8 mouse cellular contexts compared by ENCODE assay signal in genomic region chr17:14165332-14165876, GRCm38 (mm10). TPM values are rescaled to one million over a fixed set of nuclear protein-coding genes. Genes with fewer than 3 reads are reported as not detected.
DNase-seq lines count a peak whose midpoint lies in the region; ATAC-seq lines count a peak whose summit lies in the region.

No protein-coding gene starts in this region.

- H3K9ac ChIP-seq in embryonic facial prominence, embryonic 13.5 days = no peak overlapping the region
- H3K9ac ChIP-seq in hindbrain, embryonic 13.5 days = peak overlapping the region; percentile 46
- H3K9ac ChIP-seq in midbrain, embryonic 16.5 days (ENCODE audit: low read depth, low read length) = peak overlapping the region; percentile 30; the same call in 1 of the 2 replicates

- no peaks in the 10 kb centered on the region for H3K36me3 ChIP-seq in embryonic facial prominence, embryonic 13.5 days
- H3K36me3 ChIP-seq in hindbrain, embryonic 13.5 days = no peaks in the 10 kb centered on the region
- no peaks in the 10 kb centered on the region for H3K36me3 ChIP-seq in midbrain, embryonic 16.5 days (ENCODE audit: control insufficient read depth, insufficient read depth, low read length)

- no peaks in the 10 kb centered on the region for H3K27me3 ChIP-seq in embryonic facial prominence, embryonic 13.5 days
- peaks cover 16% of the 10 kb centered on the region for H3K27me3 ChIP-seq in hindbrain, embryonic 13.5 days
- H3K27me3 ChIP-seq in midbrain, embryonic 16.5 days (ENCODE audit: control insufficient read depth, insufficient read depth, low read depth, low read length) = no peaks in the 10 kb centered on the region

- H3K9me3 ChIP-seq in embryonic facial prominence, embryonic 13.5 days = no peaks in the 10 kb centered on the region
- H3K9me3 ChIP-seq in hindbrain, embryonic 13.5 days = no peaks in the 10 kb centered on the region
- no peaks in the 10 kb centered on the region for H3K9me3 ChIP-seq in midbrain, embryonic 16.5 days (replicated peaks; ENCODE audit: control insufficient read depth, low read length, poor library complexity, severe bottlenecking)

- H3K4me2 ChIP-seq in embryonic facial prominence, embryonic 13.5 days = peak overlapping the region; percentile 39
- peak overlapping the region; percentile 40 for H3K4me2 ChIP-seq in hindbrain, embryonic 13.5 days
- peak overlapping the region; percentile 42 for H3K4me2 ChIP-seq in midbrain, embryonic 16.5 days (ENCODE audit: low read length)

- H3K27ac ChIP-seq in embryonic facial prominence, embryonic 13.5 days = 0 out of 2 replicates have a peak overlapping the region, but pooled peaks have one; percentile 5
- peak overlapping the region; percentile 82 for H3K27ac ChIP-seq in hindbrain, embryonic 13.5 days
- peak overlapping the region; percentile 76 for H3K27ac ChIP-seq in midbrain, embryonic 16.5 days (ENCODE audit: low read length)

- ATAC-seq in embryonic facial prominence, embryonic 13.5 days (ENCODE audit: insufficient number of reproducible peaks, insufficient read depth, low FRiP score, low TSS enrichment, low read depth) = peak; percentile 74
- ATAC-seq in hindbrain, embryonic 13.5 days (ENCODE audit: low FRiP score) = peak; percentile 83
- peak; percentile 88 for ATAC-seq in midbrain, embryonic 16.5 days

- DNase-seq in gastrocnemius, postnatal 10 days = peak; percentile 32
- DNase-seq in gastrocnemius, adult 18-20 months (ENCODE audit: low spot score) = no peak
- DNase-seq in layer of hippocampus, postnatal 36 days = peak; percentile 70 to 74
- no peak for DNase-seq in spleen, postnatal 10 days (ENCODE audit: low spot score in 2 of 2)
- DNase-seq in thymus, postnatal 36 days = no peak

- 1% methylated on average over 10 of the region's 10 CpGs for WGBS in embryonic facial prominence, embryonic 13.5 days
- 2% methylated on average over 10 of the region's 10 CpGs for WGBS in hindbrain, embryonic 13.5 days
- WGBS in midbrain, embryonic 16.5 days = 2% methylated on average over 10 of the region's 10 CpGs

- peaks cover 41% of the 10 kb centered on the region for H3K4me1 ChIP-seq in embryonic facial prominence, embryonic 13.5 days
- peaks cover 45% of the 10 kb centered on the region for H3K4me1 ChIP-seq in hindbrain, embryonic 13.5 days (replicated peaks)
- peaks cover 30% of the 10 kb centered on the region for H3K4me1 ChIP-seq in midbrain, embryonic 16.5 days (ENCODE audit: control insufficient read depth, insufficient read depth, low read length)

- 0 out of 2 replicates have a peak overlapping the region, but pooled peaks have one; percentile 3 for H3K4me3 ChIP-seq in embryonic facial prominence, embryonic 13.5 days
- H3K4me3 ChIP-seq in hindbrain, embryonic 13.5 days = no peak overlapping the region
- no peak overlapping the region for H3K4me3 ChIP-seq in midbrain, embryonic 16.5 days (ENCODE audit: low read depth, low read length)

RNA-seq across cellular contexts. Expression of gene Dact2, which starts 38.7 kb away (rescaled TPM):
- total RNA-seq in gastrocnemius, postnatal 10 days (2021) = 1 to 10 TPM; 2.0 to 3.5 TPM
- total RNA-seq in gastrocnemius, adult 18-20 months (2021) = 1 to 10 TPM; 1.5 to 3.5 TPM
- polyA plus RNA-seq in embryonic facial prominence, embryonic 13.5 days (2015; fragmentation: Nextera tagmentation; extraction: Ambion mirVana) = 2.5 and 3.1 TPM in 2 replicates
- polyA plus RNA-seq in hindbrain, embryonic 13.5 days (2015; fragmentation: Nextera tagmentation; extraction: Ambion mirVana) = 0.53 and 1.0 TPM in 2 replicates
- total RNA-seq in layer of hippocampus, postnatal 36 days (2021) = 10 to 100 TPM; 19.9 to 25.2 TPM
- 2.0 and 2.1 TPM in 2 replicates for polyA plus RNA-seq in midbrain, embryonic 16.5 days (2015; fragmentation: Nextera tagmentation; extraction: Ambion mirVana)

Comparison
In these comparisons a context has a peak if more than half of its experiments do, and no peak if none do; other contexts are left out.
1. DNase-seq: peak in gastrocnemius, postnatal 10 days (single experiment) and layer of hippocampus, postnatal 36 days (2 of 2); none in gastrocnemius, adult 18-20 months (single experiment), spleen, postnatal 10 days (0 of 2) and thymus, postnatal 36 days (0 of 2).
2. H3K27ac ChIP-seq: peak in every context shown above with its lines; median percentile 82 in hindbrain, embryonic 13.5 days; 76 in midbrain, embryonic 16.5 days; 5 in embryonic facial prominence, embryonic 13.5 days.
3. RNA of gene Dact2, which starts 38.7 kb away (total RNA-seq): 19.9 to 25.2 TPM in layer of hippocampus, postnatal 36 days; 2.0 to 3.5 TPM in gastrocnemius, postnatal 10 days and 1.5 to 3.5 TPM in gastrocnemius, adult 18-20 months; every median in the first group is over 4 times any median in the second.
4. Peak in every context shown above with its lines, with median percentiles within 50 percentile points of each other: ATAC-seq and H3K4me2 ChIP-seq.